Mouse (Mus musculus): ENCODE measurements around the gene Tanc1.

GRCm38 (mm10) chr2:59806038-59806437 is 194.2 kb downstream of the Tanc1 start:
- TF ChIP-seq POLR2A (IDR thresholded peaks at IDR 0.05; ENCODE audit: insufficient read depth, low read depth, low read length) (no peak), CTCF (IDR thresholded peaks at IDR 0.05; ENCODE audit: insufficient read depth, low read depth, low read length) (no peak)
